Mouse (Mus musculus) embryonic facial prominence, embryonic 13.5 days (tissue): ENCODE measurements at regions not wholly inside any gene's neighbourhood (a gene's known extent, or its start where the extent isn't known, plus 50 kb on each side); places are given as distances from the start of the nearest gene placed in this dataset.
"Not testable (repeated sequence)": the region's sequence is repeated elsewhere in the genome, so short reads cannot be mapped to it uniquely, and the experiment has no call there.

Experiments used
- ATAC-seq: fragments of 200-750 bp; cut with Nextera tagmentation; 2 replicates; pipeline ENCODE4 v1.8.0; 2017; ENCODE audit warnings: low read depth; ENCODE audit not compliant: insufficient number of reproducible peaks, insufficient read depth, low FRiP score, low TSS enrichment
- H3K27ac ChIP-seq: fragments of 300-500 bp; sonication (generic); 2 replicates; pipeline ENCODE4 v1.5.1; 2015; ENCODE audit warnings: moderate library complexity, mild to moderate bottlenecking, inconsistent platforms
- H3K27me3 ChIP-seq: fragments of 300-500 bp; sonication (generic); 2 replicates; pipeline ENCODE4 v1.6.1; 2015; ENCODE audit warnings: mild to moderate bottlenecking, inconsistent platforms
- H3K36me3 ChIP-seq: fragments of 300-500 bp; sonication (generic); 2 replicates; pipeline ENCODE4 v1.6.1; 2015; ENCODE audit warnings: mild to moderate bottlenecking, inconsistent platforms
- H3K4me1 ChIP-seq: fragments of 300-500 bp; sonication (generic); 2 replicates; pipeline ENCODE4 v1.6.1; 2015; ENCODE audit warnings: inconsistent platforms
- H3K4me2 ChIP-seq: fragments of 300-500 bp; sonication (generic); 2 replicates; pipeline ENCODE4 v1.6.1; 2015; ENCODE audit warnings: moderate library complexity, mild to moderate bottlenecking, inconsistent platforms
- H3K4me3 ChIP-seq: fragments of 300-500 bp; sonication (generic); 2 replicates; pipeline ENCODE4 v1.5.1; 2015; ENCODE audit warnings: mild to moderate bottlenecking, inconsistent platforms
- H3K9ac ChIP-seq: fragments of 300-500 bp; sonication (generic); 2 replicates; pipeline ENCODE4 v1.6.1; 2015; ENCODE audit warnings: mild to moderate bottlenecking, inconsistent platforms
- H3K9me3 ChIP-seq: fragments of 300-500 bp; sonication (generic); 2 replicates; pipeline ENCODE4 v1.6.1; 2016; ENCODE audit warnings: inconsistent platforms
- WGBS: fragments of 180-500 bp; shearing (Covaris S2); methylation state at CpG from one replicate; pipeline ENCODE4 v1.1.7; 2015; ENCODE audit warnings: mixed read lengths; 5-methylcytosine and 5-hydroxymethylcytosine counted together

DNA sequence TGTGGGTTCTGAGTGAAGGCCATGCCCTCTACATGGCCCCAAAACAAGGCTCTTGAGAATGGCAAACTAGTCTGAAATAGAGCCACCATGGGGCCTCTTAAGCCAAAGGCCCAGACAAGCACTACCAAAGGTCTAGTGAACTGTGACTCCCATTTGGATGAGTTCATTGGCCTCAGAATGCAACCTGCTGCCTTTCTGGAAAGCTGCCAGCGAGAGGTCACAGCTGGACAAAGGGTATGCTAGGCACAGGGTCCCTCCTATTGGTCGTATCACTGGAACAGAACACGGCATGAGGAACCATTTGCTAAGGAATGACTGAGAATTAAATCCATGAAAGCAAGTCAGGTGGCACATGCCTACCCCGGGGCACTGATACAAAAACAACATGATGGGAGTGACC is 98.5 kb upstream of the Pou3f3 start:
- Histone ChIP-seq H3K36me3 (no peaks in the 10 kb centered on the region), H3K27ac (no peak overlapping the region), H3K4me1 (no peaks in the 10 kb centered on the region), H3K9ac (no peak overlapping the region), H3K4me2 (no peak overlapping the region), H3K9me3 (no peaks in the 10 kb centered on the region), H3K4me3 (no peak overlapping the region), H3K27me3 (no peaks in the 10 kb centered on the region)
- ATAC-seq: no peak
- WGBS: 75% methylated on average over 4 of the region's 4 CpGs

DNA sequence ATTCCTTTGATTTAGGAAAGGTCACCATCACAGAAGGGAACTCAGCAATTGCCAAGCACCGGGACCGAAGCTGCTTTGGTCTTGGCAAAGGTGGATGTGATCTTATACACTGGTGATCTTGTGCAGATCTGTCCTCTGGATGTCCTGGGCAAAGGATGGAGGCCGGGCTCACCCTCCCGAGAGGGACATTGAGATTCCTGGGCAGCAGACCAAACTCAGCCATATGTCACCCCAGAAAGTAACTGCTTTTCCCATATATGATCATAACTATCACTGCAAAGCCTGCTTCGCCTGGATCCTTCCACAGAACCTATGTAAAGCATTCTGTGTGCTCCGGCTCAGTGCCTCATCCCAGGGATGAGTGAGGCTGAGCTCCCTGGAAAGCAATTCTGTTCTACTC is 96.3 kb upstream of the Pou3f3 start:
- Histone ChIP-seq H3K27ac (no peak overlapping the region), H3K4me2 (no peak overlapping the region), H3K27me3 (no peaks in the 10 kb centered on the region), H3K36me3 (no peaks in the 10 kb centered on the region), H3K4me3 (no peak overlapping the region), H3K9me3 (no peaks in the 10 kb centered on the region), H3K9ac (no peak overlapping the region), H3K4me1 (no peaks in the 10 kb centered on the region)
- 88% methylated on average over 6 of the region's 6 CpGs for WGBS
- ATAC-seq: no peak

DNA sequence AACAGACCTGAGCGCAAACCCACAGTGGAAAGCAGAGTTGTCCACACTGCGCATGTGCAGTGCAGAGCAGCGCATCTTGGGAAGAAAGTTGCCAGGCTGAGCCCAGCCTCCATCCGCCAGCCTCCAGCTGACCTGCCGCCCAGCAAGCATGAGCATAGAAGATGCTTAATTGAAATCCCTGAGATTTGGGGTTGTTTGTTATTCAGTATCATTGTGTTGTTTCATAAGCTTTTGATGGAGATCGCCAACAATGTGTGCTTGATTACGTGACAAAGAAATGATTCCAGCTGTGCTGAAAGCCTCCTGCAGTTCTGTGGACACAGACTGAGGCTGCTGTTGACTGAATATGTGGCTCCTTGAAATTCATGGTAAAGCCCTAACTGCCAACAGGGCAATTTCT is 89.3 kb upstream of the Pou3f3 start:
- Histone ChIP-seq H3K4me1 (no peaks in the 10 kb centered on the region), H3K27me3 (no peaks in the 10 kb centered on the region; the same call in 1 of the 2 replicates)
- 62% methylated on average over 7 of the region's 7 CpGs for WGBS

DNA sequence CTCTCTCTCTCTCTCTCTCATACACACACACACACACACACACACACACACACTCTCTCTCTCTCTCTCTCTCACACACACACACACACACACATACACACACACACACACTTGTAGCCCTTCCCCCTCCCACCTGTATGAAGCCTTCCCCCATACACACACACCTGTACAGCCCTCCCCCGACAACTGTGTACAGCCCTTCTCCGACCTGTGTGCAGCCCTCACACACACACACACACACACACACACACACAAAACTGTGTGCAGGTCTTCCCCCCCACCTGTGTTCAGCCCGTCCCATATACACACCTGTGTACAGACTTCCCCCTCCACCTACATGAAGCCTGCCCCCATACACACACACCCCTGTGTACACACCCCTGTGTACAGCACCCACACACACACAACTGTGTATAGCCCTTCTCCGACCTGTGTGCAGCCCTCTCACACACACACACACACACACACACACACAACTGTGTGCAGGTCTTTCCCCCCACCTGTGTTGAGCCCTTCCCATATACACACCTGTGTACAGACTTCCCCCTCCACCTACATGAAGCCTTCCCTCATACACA is 88.0 kb upstream of the Pou3f3 start:
- H3K36me3 ChIP-seq, H3K27me3 ChIP-seq, H3K27ac ChIP-seq, H3K4me1 ChIP-seq, H3K4me3 ChIP-seq, H3K9me3 ChIP-seq, H3K9ac ChIP-seq, H3K4me2 ChIP-seq: not testable (repeated sequence)
- 86% methylated on average over 3 of the region's 4 CpGs for WGBS
- ATAC-seq: peak; percentile 43; the same call in 1 of the 2 replicates

More for the DNA sequence above, 89.3 kb upstream of the Pou3f3 start:
- H3K4me2 ChIP-seq: no peak overlapping the region
- H3K4me3 ChIP-seq: no peak overlapping the region
- no peak overlapping the region for H3K27ac ChIP-seq
- H3K9ac ChIP-seq: no peak overlapping the region
- no peak for ATAC-seq
- no peaks in the 10 kb centered on the region for H3K9me3 ChIP-seq
- H3K36me3 ChIP-seq: no peaks in the 10 kb centered on the region

DNA sequence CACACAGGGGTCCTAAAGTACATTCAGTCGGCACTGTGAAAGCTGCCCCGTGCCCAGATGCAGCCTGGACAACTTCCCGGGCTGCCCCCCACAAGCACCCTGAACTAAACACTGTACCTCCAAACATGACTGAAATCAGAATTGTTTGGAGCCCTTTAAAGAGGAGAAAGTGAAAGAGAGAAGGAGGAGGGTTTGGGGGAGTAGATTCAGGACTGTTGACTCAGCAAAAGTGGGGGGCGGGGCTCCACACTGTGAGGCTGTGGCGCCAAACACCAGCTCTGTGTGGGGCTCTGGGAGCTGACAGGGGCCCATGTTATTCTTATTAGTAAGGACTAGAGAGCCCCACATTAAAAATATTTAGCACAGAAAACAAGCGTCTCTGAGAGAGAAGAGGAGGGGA is 71.8 kb upstream of the Pou3f3 start:
- H3K27me3 ChIP-seq: peaks cover 7% of the 10 kb centered on the region; the same call in 1 of the 2 replicates
- no peaks in the 10 kb centered on the region for H3K36me3 ChIP-seq
- H3K4me3 ChIP-seq: no peak overlapping the region
- H3K9ac ChIP-seq: no peak overlapping the region
- peaks cover 19% of the 10 kb centered on the region for H3K4me1 ChIP-seq
- H3K9me3 ChIP-seq: no peaks in the 10 kb centered on the region
- 71% methylated on average over 6 of the region's 6 CpGs for WGBS
- no peak for ATAC-seq
- no peak overlapping the region for H3K27ac ChIP-seq
- no peak overlapping the region for H3K4me2 ChIP-seq

DNA sequence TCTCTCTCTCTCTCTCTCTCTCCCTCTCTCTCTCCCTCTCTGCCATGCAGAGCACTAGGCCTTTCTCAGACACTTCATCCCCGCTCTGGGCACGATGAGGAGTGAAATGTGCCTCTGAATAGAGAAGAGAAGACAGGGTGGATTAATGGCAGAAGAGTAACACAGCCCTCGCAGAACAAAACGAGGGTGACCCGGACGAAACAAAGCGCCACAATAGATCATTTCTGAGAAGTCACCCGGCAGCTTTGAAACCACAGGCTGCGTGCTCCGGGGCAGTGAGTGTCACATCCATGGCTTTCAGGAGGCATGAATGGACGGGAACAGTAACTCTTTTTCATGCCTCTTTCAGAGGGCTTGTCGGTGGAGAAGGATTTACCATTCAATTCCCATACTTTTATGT is 66.8 kb upstream of the Pou3f3 start:
- Histone ChIP-seq H3K27me3 (peaks cover 7% of the 10 kb centered on the region; the same call in 1 of the 2 replicates), H3K27ac (no peak overlapping the region), H3K4me2 (no peak overlapping the region), H3K9me3 (no peaks in the 10 kb centered on the region), H3K4me3 (no peak overlapping the region), H3K4me1 (peaks cover 30% of the 10 kb centered on the region), H3K36me3 (no peaks in the 10 kb centered on the region), H3K9ac (no peak overlapping the region)
- ATAC-seq: no peak
- WGBS: 26% methylated on average over 12 of the region's 12 CpGs

DNA sequence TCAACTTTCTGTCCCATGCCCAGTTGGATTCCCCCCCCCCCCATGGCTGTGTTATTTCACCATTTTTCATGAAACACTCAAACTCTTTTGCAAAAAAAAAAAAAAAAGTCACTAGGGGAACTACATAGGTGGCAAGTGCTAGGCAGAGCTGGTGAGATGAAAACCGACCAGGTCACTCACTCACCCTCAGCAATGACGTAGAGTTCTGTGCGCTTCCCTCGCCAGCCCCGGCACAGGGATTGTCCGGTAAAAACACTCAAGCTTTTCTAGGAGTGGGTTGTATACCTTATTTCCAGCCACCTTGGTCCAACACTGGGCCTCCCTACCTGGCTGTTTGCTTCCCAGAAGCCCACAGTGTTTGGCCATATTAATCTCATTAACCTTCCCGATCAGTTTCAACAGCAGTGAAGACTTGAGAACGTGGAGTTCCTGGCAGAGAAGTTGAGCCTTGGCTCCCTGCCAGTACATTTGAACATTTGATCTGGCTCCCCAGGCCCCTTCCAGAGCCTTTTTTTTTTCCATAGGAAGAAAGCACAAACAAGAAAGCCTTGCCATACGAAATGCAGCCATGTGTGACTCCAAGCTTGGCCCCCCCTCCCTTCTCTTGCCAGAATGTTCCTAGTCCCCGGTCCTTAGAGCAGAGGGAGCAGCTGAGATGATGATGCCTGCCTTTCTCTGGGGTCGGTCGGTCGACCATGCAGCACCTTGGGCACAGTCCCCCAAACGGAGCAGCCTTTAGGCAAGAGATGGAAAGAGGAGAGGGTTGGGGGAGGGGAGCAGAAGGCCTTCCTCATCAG is 65.9 kb upstream of the Pou3f3 start:
- peak; percentile 75; the same call in 1 of the 2 replicates for ATAC-seq
- H3K27ac ChIP-seq: peak overlapping the region; percentile 65
- H3K36me3 ChIP-seq: no peaks in the 10 kb centered on the region
- 0 out of 2 replicates have a peak overlapping the region, but pooled peaks have one; percentile 6 for H3K4me3 ChIP-seq
- 15% methylated on average over 14 of the region's 14 CpGs for WGBS
- H3K9ac ChIP-seq: peak overlapping the region; percentile 46; the same call in 1 of the 2 replicates
- H3K27me3 ChIP-seq: peaks cover 7% of the 10 kb centered on the region; the same call in 1 of the 2 replicates
- peaks cover 24% of the 10 kb centered on the region for H3K4me1 ChIP-seq
- H3K4me2 ChIP-seq: peak overlapping the region; percentile 49
- no peaks in the 10 kb centered on the region for H3K9me3 ChIP-seq

DNA sequence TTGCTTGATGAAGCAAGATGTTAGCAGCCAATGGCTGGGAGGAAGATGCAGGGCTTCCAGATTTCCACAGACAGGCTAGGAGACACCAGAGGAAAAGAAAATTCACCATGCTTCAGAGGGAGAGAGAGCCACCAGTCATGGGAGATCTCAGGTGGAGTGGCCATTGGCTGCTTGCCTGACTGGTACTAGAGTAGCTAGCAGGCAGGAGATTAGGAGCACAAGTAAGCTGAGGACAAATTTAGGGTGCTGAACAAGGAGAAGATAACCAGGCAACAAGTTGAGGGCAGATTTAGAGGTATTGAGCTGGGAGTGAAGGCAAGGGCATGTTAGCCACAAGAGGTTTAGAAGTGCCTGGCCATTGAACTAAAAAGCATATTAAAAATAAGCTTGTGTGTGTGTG is 63.3 kb upstream of the Pou3f3 start:
- 0 out of 2 replicates have a peak, but pooled peaks cover 3% of the 10 kb centered on the region for H3K27me3 ChIP-seq
- H3K4me2 ChIP-seq: no peak overlapping the region
- H3K9ac ChIP-seq: no peak overlapping the region
- no peak overlapping the region for H3K27ac ChIP-seq
- peaks cover 20% of the 10 kb centered on the region for H3K4me1 ChIP-seq
- no peaks in the 10 kb centered on the region for H3K9me3 ChIP-seq
- H3K36me3 ChIP-seq: no peaks in the 10 kb centered on the region
- no peak for ATAC-seq
- no peak overlapping the region for H3K4me3 ChIP-seq

DNA sequence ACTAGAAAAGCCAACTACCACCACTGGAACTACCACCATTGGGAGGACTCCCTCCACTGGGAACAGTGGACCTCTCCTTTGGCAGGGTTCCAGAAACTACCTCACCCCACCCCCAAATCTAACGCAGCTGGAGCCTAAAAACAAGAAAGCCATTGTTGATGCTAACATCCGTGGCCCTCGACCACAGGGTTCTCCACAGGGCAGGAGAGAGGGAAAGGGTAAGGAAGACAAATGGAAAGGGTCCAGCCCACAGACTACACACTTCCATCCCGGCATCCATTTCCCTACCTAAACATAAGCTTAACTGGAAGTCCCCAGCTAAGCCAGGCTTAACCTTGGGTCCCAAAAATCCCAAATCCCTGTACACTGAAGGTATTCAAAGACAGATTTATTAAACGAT is 59.0 kb upstream of the Pou3f3 start:
- peaks cover 8% of the 10 kb centered on the region; the same call in 1 of the 2 replicates for H3K4me1 ChIP-seq
- no peak overlapping the region for H3K4me2 ChIP-seq
- H3K9ac ChIP-seq: no peak overlapping the region
- no peaks in the 10 kb centered on the region for H3K9me3 ChIP-seq
- no peaks in the 10 kb centered on the region for H3K36me3 ChIP-seq
- no peak for ATAC-seq
- H3K27ac ChIP-seq: no peak overlapping the region
- H3K4me3 ChIP-seq: no peak overlapping the region
- WGBS: 42% methylated on average over 5 of the region's 5 CpGs
- no peaks in the 10 kb centered on the region for H3K27me3 ChIP-seq
